Mouse (Mus musculus) ZHBTc4 (cell line): Measurements from ENCODE around the gene Fbxo9.
"Not testable (repeated sequence)": the region's sequence is repeated elsewhere in the genome, so short reads cannot be mapped to it uniquely, and the experiment has no call there.

Source experiments
- DNase-seq: peaks from one replicate; pipeline ENCODE4 v3.0.0-alpha.2; 2011; ENCODE audit warnings: low read depth, low spot score

Fbxo9 gene

DNA sequence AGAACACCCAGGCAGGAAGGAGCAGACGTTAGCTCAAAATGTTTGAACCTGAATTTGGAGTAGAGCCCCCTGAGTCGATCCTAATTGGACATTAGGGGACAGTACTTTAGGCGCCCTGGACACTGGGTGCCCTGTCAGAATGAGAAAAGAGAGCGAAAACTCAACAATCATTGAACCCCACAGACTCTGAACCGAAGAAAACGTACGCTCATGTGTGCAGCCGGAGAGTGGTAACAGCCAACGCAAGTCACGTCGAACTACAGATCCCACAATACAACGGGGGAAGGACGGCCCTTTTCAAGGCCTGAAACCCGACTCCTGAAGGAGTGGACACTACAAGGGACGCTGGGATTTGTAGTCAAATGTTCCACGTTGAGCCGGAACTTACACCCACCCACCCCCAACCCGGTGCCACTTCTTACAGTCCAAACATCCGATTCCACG lies at the start of gene Fbxo9, which contains the start of gene Ick:
Fbxo9 (minus strand) TSS at position 270 of the 444 bp plus-strand sequence.
Ick (plus strand) TSS at position 397 of the 444 bp plus-strand sequence.
- peak; percentile 97 for DNase-seq

DNA sequence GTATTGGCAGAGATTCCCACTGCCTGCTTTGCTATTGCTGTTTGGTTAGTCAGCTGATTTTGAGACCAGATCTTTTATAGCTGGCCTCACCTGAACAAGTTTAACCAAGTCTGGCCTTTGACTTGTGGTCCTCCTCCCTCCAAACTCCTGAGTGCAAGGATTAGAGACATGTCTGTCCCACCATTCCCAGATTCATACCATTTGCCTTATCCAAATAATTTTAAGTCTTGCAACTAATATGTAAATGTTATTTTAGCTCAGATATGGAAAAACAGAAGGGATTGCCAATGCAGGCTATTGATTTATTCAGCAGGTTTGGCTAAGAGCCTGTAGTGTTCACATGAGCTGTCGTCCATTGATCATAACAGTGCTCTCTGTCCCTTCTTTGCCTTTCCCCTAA lies 48.4 kb upstream of the Fbxo9 start:
- DNase-seq: no peak

DNA sequence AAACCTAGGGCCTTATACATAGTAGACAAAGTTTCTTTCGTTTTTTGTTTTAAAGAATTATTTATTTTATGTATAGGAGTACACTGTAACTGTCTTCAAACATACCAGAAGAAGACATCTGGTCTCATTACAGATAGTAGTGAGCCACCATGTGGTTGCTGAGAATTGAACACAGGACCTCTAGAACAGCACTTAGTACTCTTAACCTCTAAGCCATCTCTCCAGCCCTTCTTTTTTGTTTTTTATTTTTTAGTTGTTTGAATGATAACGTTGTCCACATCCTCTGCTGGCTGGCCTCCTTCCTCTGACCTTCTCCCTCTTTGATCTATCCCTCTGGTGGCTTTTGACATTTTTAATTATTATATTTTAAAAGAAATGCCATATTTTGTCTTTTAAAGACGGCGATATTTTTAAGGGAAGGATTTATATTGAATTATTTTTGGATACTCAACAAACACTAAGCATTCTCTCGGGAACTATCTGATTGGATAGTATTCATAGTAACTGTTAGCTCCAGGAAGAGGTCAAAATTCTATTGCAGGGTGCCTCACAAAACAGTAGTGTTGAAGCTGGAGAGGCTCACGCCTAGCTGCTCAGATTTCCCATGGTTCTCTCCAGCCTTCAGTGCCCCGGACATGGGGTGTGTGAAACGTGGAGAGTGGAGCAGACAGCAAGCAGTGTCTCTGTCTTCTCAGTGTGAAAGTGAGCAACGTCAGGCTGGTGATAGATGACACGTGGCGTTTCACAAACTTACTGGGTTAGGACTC lies 45.5 kb upstream of the Fbxo9 start:
- no peak for DNase-seq

DNA sequence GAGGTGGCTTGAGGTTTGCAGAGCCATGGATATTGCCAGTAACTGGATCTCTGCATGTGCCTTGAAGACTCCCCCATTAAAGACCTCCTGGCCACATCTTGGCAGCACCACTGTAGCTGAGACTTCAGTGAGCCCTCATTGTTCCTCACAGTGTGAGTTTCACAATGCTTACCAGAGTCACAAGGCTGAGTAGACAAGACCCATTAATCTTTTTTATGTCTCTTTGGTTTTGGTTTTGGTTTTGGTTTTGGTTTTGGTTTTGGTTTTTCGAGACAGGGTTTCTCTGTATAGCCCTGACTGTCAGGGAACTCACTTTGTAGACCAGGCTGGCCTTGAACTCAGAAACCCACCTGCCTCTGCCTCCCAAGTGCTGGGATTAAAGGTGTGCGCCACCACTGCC lies 40.9 kb upstream of the Fbxo9 start:
- not testable (repeated sequence) for DNase-seq

DNA sequence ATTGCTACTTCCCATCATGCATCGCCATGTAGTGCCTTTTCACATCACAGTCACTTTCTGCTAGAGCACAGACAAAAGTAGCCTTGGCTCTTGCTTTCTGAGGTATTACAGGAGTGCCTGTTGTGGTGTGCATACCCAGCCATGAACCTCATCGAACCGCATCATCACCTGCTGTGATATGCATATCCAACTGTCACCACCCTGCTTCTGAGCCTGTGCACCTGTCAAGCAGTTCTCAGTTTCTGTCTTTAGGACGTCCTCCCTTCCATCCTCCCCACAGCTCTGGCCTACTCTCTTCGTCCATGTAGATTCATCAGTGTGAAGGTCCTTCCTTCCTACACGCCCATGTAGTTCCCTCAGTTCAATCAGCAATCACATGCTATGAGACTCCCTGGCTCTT lies 39.3 kb upstream of the Fbxo9 start:
- no peak for DNase-seq

DNA sequence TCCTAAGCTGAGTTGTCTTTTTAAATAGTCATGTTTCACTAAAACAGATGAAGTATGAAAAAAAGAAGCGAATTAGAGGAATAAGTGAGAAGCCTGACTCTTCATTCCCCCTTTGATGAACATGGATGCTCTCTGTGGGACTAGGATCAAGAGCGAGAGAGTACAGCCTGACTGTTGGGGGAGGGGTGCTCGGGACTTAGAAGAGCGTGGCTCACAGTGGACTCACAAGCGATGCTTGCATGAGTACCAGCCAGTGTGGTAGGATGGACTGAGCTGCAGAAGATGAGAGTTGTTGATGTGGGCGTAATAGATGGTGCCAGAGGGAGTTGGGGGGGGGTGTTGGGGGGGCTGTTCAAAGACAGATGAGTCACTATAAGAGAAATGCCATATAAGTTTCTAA lies 37.8 kb upstream of the Fbxo9 start:
- no peak for DNase-seq

DNA sequence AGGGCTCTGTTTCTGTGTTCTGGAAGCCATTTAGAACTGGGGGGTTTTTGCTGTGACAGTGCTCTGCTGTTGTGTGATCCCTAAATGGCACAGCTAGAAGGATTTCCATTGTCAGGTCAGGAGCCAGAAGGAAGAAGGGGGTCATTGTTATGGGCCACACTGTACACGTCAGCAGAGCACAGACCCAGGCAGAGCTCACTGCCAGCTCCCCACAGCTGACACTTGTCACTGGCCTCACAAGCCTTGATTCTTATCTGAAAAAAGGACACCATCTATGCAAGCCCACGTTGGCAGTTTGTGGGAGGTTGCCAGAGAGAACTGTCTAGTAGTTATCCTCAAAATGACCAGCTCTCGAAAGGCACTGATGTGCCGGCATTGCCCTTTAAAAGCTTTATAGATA lies 37.2 kb upstream of the Fbxo9 start:
- DNase-seq: no peak

DNA sequence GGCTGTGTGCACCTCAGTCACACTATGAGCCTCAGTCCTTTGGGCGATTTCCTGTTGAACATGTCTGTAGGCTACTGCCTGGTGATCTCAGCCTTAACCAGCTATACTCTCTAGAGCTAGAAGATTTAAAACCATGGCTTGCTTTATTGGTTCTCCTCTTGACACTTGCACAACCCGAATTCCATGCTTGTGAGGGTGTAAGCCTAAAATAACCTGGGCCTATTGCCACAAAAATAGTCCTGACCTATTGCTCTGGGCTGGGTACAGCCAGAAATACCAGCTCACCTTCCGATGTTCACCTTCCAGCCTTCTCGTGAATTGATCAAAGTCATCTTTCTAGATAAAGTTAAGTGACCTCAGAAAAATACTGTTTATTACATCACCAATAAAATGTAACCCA lies 30.6 kb upstream of the Fbxo9 start:
- no peak for DNase-seq

DNA sequence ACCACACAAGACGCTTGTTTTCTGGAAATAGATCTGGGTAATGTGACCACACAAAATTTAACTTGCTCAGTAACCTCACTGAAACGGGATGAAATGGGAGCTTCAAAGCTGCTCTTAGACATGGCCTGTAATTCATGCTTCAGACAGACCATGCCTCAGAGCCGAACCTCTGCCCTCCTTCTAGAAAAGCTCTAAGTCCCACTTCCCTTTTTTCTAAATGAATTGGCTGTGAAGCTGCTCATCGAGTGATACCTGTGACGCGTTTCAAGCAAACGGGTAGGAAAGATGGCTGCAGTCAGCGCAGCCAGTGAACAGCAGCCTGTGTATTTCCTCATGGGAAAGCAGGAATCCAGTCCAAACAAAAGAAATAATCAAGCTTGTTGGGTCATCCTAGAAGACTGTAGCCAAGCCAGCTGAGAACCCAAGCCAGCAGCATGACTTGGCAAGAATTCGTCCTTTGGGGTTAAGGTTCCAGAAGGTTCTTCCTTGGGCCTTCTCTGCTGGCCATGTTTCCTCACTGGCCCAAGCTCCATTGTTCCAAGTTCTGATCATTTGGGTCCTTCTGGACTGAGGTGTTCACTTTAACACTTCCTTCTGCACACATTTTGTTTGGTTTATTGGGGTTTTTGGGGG lies 29.3 kb upstream of the Fbxo9 start:
- no peak for DNase-seq

DNA sequence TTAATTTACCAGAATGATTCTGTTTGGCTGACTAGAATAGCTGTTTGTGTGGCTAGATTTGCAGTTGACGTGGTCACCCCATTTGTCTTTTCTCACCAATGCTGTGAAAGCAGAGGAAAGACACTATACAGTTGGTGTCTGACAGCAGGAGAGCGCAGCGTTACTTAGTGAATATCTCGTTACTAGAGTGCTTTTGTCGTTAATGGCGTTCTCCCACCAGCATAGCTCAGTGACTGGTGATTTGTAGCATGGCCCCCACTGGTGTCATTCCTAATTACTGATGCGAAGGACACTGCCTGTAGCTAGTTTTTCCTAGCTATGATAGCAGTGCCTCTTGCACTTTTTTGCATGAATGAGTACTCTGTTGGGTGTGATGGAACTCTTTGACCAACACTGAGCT lies 26.8 kb upstream of the Fbxo9 start:
- DNase-seq: no peak

DNA sequence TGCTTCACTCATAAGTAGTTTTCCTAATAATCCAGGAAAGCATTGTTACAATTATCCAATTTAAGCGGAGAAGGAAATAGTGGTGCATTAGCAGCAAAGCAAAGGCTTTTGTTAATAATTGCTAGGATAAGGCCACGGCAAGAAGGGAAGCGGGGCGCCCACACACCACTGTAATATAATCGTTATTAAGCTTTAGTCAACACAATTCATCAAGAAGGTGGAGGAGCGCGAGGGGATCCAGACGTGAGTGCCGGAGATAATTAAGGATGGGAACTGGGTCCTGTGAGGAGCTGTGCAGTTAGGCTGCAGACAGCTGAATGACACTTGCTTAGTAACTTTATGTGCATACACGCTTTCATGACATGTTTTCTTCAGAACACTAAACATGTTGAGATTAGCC lies 17.8 kb upstream of the Fbxo9 start:
- DNase-seq: no peak

DNA sequence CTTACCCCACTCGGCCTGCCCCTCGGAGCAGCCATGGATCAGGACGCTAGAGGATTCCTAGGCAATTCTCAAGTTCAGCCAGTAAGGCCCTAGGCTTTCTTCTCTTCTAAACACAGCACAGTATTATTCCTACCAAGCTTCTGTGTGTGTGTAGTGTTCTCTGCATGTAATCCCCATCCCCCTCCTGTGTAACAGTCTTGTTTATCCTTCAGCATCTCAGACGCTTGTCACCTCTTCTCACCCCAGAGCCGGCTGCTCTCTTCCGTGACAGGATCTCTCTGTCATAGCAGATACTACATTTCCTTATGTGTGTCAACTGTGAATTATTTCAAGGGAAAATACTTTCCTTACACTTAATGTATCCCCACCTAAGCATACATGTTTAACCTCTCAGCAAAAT lies 17.1 kb upstream of the Fbxo9 start:
- DNase-seq: no peak

DNA sequence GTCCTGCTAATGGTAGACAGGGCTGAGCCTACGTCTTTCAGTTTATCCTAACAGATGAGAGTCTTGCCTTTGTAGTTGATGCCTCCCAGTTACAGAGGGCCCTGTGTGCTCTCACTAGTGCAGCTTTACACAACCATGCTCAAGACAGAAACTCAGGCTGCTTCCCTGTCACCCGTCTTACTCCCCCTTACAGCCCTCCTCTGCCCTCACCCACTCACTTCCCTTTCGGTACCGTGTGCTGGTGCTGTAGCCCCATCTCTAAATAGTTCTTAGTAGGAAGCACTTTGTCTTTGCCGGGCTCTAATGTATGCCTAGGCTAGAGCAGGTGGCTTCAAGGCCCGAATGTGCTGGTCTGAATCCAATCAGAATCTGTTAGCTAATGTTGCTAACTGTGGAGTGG lies 15.4 kb upstream of the Fbxo9 start:
- no peak for DNase-seq

DNA sequence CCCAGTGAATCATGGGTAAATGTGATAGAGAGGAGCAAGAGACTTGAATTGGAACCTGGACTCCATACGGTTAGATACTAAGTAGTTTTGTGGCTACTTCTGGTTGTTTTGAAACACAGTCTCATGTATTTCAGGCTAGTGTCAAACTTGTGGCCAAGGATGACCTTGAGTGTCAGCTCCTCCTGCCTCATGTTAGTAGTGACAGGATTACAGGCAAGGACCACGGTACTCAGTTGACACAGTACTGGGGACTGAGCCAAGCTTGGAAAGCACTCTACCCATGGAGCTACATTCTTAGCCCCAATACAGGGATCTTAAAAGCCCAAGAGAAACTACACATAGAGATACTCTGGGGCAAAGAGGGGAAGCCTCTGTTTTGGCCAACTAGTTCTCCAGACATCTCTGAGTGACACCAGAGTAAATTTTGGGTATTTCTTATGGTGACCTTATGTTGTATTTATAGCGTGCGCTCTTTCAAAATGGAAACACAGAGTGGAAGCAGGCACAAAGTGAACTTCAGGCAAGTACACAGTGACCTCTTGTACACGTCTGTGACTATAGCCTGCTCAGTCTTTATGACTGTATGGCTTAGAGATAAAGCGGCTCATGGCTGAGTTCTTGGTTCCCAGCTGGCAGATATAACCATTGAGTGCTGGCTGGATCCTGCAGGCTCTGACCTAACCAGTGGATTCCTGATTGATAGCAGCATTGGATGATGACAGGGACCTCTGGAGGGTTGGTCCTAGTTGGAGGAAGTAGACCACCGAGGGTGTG lies 14.3 kb upstream of the Fbxo9 start:
- no peak for DNase-seq

DNA sequence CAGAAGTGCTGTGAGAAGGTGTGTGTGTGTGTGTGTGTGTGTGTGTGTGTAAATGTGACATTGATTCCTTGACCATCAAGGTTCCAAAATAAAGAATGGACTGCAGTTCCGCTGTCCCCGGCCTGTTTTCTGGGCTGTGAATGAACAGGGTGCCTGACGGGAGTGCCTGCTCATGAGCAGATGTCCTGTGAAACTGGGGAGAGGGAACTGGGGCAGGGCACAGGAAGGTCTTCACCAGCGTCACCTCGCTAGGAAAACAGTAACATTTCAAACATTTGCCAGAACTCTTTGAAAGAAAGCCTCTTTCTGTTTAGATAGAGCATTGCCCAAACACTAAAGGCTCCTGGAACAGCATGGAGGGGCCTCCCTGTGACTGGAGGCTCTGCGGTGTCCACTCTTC lies 13.1 kb upstream of the Fbxo9 start:
- no peak for DNase-seq

DNA sequence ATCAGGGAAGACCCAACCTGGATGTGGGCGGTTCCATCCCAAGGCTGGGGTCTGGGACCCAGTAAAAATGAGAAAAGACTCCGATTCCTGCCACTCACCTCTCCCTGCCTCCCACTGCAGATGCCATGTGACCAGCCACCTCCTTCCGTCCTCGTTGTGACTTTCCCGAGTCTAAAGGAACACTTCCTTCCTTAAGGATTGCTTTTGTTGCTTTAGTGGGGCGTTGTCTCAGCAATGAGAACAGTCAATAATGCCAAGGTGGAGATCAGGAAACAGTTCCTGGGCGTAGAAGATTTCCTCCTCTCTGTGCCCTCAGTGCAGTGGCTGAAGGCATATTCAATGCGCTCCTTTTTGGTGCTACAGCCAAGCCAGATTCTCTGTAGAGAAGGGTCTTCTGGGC lies 12.5 kb upstream of the Fbxo9 start:
- DNase-seq: peak; percentile 88

DNA sequence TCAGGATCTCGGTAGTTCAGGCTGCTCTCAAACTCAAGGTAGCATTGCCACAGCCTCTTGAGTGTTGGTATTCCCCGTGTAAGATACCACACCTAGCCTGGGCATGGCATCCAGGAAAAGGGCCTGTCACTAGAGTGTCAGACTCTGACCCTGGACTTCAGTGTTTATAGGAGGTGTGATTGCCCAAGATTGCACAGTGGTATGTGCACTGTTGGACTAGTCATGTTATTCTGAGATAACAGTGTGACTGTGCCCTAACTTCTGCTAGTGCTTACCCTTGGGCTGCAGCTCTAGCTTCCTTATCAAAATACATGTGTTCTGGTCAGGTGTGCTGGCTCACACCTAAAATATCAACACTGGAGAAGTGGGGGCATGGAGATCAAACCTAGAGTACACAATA lies 8.8 kb upstream of the Fbxo9 start:
- no peak for DNase-seq

DNA sequence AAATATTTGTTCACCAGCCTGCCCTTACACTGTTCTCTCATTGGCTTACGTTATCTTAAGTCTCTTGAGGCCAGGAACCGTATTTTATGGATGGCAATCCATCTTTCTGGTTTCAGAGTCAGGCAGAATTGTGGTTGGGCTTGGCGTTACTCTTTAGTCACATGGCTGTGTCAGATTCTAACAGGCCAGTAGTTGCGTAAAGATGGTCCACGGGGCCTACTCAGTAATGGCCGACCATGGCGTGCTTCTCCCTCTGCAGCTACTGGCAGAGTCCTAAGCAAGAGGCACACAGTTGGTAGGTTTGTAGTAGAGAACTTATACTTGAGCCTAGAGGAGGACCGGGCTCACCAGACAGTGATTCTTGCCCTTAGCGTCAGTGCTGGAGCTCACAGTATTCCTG lies 6.9 kb upstream of the Fbxo9 start:
- DNase-seq: no peak

DNA sequence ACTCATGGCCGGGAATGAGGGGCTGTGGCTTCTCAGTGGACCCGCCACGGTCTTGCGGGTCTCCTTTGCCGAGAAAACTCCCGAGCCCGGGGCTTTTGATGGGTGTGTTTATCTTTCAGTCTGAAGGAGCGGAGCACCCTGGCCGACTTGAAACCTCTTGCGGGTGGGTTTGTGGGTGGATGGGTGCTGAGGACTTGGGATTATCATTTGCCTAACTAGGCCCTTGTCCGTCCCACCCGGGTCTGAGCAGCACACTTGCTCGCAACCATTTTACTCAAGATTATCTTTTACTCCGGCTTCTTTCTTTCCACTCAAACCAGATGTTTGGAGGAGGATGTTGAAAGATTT lies 4.6 kb upstream of the Fbxo9 start:
- no peak for DNase-seq

DNA sequence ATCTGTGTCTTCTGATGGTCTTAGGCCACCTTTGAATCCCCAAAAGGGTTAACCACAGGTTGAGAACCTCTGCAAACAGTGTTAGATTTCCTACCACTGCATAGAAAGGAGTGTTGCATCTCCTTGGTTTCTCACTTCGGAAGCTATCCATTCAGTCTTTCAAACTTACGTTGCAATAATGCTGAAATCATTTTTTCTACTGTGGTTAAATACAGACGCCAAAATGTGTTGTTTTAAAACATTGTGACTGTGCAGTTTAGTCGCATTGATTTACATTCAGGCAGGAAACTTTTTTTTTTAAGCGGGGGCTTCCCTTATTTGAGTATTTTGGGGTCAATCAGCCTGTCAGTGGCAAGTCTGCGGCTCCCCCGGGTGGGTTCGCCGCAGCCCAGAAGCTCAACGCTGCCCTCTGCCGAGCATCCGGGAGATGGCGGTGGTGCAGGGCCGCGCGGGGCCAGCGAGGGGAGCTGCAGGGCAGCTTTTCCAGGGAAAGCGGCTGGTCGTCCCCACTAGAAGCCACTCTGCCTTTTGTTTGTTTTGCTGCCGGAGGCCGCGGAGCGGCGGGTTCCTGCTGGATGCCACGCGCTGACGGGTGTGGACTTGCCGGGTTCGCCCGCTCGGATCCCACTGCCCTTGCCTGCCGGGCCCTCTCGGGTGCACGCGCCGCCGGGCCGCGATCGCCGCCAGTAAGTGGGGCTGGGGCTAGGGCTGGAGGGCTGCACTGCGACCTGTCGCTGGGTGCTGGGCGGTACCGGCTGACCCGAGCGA lies 4.1 kb upstream of the Fbxo9 start:
- DNase-seq: peak; percentile 94

DNA sequence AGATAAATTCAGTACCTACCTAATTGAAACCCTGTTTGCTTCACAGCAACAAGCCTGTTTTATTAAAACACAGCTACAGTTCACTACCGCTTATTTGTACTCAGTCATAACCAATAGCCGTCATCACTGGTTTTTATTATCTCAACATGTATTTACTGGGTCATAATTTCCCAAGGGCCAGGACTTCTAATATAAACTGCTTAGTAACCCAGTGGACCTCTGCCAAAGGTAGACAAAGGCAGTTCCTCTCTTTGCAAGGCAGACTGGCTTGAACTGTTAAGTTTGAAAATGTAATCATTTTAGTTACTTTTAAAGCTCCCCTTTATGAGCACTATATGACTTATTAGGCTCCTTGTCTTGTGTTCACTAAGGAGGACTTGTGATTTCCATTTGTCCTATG lies 2.6 kb upstream of the Fbxo9 start:
- no peak for DNase-seq

DNA sequence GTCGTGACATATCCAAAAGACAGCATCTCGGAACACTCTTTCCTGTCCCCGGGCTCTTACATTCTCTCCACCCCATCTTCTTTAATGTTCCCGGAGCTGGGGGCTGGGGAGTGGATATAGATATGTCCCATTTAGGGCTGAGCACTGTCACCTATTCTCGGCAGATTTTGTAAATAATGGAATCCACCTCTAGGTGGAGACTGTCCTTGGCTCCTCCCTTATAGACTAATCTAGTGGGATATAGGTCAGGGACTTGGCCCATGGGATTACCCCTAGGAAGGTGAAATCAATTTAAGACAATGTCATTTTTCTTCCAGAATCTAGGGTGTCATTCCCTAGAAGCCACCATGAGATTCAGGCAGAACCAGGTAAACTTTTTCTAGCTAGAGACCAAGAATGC lies 791 bp upstream of the Fbxo9 start:
- peak; percentile 64 for DNase-seq
